Mouse (Mus musculus): ENCODE results near the gene Ttc29. TPM values are rescaled to one million over a fixed set of nuclear protein-coding genes. Genes with fewer than 3 reads are reported as not detected.

The Ttc29 gene
- polyA plus RNA-seq, 1 experiment, result 1.3 TPM

DNA sequence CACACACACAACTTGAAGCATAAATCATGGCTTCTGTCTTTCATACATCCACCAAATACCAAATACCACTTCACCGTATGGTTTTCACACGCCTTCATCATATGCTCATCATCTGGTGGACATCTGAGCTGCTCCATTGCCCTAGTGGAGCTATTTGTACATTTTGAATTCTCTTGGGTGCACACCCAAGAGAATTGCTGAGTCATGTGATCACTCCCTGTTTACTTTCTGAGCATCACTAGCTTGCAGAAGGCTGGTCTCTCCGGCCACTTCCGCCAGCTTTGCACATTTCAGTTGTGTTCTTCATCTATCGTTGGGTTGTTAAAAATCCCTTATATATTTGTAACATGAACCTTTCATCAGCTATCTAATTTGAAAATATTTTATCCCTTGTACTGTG lies 65.5 kb downstream of the Ttc29 start:
- no peak for DNase-seq (ENCODE audit: low read depth)

DNA sequence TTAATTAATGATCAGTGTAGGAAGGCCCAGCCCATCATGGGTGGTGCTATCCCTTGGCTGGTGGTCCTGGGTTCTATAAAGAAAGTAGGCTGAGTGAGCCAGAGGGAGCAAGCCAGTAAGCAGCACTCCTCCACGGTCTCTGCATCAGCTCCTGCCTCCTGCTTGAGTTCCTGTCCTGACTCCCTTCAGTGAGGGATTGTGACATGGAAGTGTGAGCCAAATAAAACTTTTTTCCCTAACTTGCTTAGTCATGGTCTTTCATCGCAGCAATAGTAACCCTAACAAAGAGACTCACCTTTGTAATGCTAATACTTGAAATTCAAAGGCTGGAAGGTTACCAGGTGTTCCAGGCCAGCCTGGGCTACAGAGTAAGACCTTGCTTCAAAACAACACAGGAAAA lies 71.7 kb downstream of the Ttc29 start:
- no peak for DNase-seq (ENCODE audit: low read depth)

DNA sequence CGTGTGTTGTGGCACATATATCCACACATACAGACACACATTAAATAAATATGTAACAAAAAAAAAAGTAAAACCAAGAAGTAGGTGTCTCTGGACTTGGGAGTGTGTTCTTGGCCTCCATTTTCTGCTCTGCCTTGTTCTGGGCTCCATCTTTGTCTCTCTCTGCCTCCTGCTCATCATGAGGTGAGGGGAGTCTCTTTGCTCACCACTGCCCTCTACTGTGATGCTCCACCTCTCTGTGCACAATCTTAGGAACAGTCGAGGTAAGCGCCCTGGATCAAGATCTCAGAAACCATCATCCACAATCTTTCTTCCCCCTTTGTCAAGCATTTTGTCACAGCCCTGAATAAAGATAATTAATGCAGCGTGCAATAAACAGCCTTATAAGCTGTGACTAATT lies 72.3 kb downstream of the Ttc29 start:
- DNase-seq (ENCODE audit: low read depth), result no peak

DNA sequence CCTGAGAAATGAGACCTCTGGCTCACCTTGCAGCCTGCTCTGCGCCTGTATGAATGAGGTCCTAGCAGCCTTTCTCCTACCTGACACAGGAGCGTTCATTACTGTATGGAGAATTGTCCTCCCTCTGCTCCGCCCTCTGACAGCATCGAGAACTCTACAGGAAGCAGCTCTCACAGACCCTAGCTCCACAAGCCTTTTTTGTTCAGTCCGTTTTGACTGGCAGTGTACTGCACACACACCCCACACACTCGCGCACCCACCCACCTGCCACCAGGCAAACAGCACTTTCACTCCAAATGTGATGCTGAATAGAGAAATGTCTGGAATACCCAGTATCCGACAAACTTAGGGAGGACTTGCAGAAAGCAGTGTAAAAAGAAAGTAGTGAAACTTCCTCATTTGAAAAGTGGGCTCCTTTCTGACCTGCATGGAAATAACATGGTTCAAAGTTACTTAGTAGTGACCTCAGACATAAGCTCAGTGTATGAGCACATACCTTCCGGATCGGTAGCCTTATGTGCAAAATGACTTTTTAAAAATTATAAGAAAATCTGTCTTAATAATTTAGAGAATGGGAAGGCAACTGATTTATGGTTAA lies 76.4 kb downstream of the Ttc29 start:
- DNase-seq (ENCODE audit: low read depth), result no peak

DNA sequence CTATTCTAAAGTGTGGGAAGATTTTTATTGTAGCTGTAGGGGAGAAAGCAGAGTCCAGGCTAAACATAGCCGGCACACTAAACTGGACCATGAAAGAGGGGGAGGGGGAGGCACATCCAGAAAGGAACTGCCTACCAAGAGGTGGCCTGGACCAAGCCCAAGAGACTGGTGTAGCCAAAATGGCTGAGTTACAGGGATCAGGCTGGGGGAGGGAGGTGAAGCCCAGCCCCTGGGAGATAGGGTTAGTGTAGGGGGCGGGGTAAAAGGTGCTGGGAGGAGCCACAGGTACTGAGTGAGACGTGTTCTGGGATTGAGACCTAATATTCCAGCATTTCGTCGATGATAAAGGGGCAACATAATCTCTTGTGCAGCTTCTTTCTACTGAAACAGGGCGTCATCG lies 77.2 kb downstream of the Ttc29 start:
- DNase-seq (ENCODE audit: low read depth), result no peak

DNA sequence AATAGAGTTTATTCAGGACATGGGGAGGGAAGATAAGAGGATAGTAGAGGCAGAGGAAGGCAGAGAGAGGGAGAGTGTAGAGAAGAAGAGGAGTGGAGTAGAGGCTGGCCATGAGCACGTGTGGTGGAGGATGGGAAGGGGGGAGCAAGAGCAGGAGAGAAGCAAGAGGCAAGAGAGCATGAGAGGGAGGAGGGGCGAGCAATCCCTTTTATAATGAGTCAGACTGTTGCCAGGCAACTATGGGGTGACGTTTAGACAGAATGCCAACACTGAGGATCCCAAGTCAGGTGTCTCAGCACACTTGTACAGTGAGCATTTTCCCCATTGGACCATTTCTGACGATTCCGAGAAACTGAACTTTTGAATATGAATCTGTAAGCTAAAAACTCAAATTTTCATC lies 82.4 kb downstream of the Ttc29 start:
- no peak for DNase-seq (ENCODE audit: low read depth)

DNA sequence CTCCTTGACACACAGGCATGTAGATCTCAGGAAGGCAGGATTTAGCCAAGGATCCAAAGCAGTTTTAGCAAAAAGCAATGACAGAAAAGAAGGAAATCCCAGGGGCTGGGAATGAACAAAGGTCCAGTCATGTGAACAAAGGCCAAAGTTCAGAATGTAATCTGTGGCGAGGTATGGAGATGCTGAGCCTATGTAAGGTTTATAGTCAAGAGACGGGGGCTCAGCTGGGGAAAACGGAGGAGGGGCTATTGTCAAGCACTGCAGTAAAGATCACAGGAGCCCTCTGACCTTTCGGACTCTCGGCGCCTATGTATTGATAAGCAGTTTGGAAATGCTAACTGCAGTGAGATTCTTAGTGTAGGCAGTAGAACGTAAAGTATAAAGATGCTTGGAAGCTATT lies 90.5 kb downstream of the Ttc29 start:
- no peak for DNase-seq (ENCODE audit: low read depth)

DNA sequence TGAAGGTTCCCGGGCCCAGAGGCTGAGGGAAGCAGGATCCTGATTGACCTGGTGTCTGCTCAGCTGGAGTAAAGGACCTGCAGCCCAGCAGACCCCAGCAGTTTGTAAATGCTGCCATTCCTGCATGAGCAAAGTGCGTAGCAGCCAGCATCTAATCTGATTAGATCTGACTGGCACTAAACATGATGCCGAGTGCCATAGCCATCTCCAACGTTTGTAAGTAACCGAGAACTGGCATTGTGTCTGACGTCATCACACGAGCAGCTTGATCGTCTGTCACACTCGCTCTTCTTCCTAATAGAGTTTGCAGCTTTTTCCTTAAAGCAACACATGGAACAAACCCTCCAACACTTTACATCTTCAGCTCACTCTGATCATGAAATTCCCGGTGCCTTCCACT lies 93.5 kb downstream of the Ttc29 start:
- no peak for DNase-seq (ENCODE audit: low read depth)

DNA sequence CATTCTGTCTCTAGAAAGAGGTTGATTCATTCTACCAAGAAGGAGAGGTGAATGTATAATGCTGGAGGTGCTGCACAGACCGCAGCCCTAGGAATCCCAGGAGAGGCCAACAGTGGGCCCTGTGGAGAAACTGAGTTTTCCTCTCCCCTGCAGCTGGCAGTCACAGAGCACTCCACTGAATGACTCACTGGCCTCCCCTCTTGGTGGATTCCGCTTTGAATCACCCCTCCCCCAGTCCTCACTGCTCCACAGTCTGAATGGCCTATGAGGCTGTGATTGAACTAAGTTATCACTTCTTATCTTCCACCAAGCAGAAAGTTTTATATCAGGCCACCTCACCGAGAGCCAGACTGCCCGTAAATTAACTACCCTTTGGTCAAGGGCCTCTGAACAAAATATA lies 94.0 kb downstream of the Ttc29 start:
- DNase-seq (ENCODE audit: low read depth), result no peak

DNA sequence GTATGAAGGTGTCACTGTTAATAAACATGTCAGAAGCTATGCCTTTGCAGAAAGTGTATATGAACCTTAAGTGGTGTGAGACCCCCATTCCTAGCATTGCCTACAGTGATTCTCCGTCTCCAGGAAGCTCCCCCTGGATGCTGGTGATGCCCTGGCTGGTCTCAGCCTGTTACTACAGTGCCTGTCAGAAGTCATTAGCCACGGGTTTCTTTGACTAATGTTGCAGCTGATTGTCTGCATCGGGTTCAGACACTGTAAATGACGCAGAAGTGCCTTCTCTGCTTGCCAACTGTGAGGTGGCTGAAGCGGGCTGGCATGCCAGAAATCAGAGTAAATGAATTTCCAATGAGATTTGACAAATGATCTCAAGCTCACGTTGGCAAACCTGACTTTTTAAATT lies 96.4 kb downstream of the Ttc29 start:
- DNase-seq (ENCODE audit: low read depth), result no peak

DNA sequence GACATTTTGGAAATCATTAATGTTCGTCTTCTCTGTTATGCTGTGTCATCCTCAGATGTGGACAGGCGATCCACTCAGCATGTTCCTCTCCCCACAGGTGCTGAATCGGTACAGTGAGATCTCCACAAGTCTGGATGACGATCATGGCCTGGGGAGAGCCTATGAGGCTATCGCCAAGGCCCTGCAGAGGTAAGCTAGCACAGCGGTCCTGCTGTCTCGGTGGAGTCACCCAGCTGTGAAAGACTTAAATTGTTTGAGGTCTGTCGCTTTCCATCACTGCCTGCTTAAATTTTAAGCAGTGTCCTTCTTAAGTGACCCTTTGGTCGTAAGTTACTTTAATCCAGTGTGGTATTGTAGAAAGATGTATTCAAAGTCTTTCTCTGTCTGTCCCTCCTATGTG lies 102.5 kb downstream of the Ttc29 start:
- no peak for DNase-seq (ENCODE audit: low read depth)

DNA sequence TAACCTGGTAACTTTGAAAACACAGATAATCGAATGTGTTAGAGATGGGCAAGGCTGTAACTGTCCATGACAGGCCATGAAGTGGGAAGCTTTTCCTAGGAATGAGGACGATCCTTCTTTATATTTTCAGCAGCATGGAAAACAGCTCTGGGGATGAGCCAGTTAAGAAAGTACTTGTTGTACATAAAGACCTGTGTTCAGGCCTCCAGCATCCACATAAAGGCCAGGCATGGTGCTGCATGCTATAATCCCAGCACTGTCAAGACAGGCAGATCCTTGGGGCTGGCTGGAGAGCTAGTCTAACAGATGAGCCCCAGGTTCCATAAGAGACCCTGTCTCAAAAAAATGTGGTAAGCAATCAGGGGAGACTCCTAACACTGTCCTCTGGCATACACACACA lies 104.6 kb downstream of the Ttc29 start:
- no peak for DNase-seq (ENCODE audit: low read depth)

DNA sequence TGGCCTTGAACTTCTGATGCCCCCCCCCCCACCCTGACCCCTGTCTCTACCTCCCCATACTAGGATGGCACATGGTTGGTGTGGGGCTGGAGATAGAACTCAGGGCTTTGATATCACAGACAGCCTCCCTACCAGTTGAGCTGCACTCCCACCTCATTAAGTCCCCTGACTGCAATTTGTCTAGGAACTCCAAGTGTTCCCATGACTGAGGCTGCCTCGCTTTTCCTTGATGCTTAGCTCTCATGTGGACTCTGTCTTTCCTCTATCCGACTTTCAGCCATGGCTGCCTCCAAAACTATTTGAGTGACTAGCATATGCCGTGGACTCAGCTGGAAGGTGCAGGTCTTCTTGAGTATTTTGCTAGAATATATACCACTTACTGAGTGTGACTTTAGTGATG lies 110.3 kb downstream of the Ttc29 start:
- DNase-seq (ENCODE audit: low read depth), result no peak

DNA sequence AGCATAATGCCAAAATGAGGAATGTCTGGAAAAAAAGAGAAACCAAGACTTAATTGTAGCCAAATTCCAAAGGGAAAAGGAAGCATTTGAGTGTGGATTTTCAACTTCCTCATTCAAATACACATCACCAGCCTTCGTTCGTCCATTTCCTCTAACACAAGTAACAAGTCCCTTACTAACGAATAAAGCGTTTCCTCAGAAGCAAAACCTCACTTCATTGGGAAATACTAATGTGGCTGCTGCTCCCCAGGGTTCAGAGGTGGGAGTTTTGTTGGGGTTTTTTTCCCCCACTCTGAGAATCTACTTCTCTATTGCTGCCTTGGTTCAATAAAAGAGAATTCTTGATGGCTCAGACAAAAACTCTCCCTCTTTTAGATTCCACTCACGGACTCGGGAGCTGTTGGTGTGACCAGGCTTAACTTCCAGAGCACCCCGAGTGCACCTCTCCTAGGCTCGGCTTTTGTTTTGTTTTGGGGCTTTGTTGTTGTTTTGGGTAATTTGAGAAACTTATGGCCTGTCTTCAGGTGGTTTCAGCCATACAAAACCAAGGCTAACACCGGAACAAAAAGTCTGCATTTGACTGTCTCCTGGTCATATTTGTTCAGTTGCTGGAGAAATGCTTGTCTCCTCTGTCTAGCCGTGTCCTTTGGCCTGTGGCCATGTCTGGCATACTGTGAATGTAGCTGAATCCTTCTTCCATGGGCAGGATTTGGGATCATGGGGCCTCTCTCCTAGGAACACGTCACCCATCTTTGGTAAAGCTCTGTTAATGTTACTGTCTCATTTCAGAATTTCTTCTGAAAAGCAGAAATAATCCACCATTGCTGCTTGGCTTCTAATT lies 127.8 kb downstream of the Ttc29 start:
- no peak for DNase-seq (ENCODE audit: low read depth)

DNA sequence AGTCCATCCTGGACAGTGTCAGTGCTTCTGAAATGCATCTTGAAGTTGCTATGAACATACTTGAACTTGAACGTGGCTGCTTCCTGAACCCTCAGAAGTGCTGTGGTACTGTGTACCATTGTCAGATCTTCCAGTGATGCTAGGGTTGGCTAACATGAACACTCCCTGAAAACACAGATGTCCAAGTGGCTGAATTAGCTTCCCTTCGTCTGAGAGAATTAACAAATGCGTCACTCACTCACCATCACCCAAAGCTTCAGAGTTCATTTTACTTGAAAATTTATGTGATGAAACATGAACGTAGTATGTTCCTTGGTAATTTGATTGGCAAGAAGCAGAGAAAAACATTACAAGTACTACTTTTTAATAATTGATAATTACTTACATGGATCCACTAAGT lies 129.1 kb downstream of the Ttc29 start:
- no peak for DNase-seq (ENCODE audit: low read depth)

DNA sequence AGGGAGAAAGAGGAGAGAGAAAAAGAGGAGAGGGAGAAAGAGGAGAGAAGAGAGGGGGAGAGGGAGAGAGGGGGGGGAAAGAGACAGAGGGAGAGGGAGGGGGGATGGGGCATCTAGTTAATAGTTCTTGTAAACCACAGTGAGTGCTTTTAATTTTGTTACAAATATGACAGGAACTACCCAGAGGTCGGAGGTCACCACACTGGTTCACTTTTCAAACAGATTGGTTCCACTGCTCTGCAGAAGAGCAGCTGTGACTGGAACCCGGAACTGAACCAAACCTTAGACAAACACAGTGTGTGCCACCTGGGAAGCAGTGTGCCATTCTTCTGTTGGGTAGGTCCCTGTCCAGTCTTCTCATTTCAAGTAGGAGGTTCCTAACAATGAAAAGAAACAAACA lies 130.9 kb downstream of the Ttc29 start:
- DNase-seq (ENCODE audit: low read depth), result no peak

DNA sequence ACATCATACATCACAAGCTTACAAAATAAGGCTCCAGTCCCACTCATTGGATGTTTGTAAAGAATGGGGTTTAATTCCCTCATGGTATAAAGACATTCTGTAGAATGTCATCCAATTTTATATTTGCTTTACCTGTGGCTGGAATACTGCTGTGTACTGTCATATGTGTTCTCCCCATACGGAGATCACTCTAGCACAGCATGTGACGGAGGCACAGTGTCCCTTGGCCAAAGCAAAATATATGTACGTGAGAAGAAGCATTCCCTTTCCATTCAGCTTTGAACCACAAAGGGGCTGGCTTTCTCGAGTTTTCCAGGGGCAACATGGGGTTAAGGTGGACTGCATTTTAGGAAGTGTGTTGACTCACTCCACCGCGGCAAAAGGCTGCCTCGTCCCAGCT lies 132.6 kb downstream of the Ttc29 start:
- no peak for DNase-seq (ENCODE audit: low read depth)

DNA sequence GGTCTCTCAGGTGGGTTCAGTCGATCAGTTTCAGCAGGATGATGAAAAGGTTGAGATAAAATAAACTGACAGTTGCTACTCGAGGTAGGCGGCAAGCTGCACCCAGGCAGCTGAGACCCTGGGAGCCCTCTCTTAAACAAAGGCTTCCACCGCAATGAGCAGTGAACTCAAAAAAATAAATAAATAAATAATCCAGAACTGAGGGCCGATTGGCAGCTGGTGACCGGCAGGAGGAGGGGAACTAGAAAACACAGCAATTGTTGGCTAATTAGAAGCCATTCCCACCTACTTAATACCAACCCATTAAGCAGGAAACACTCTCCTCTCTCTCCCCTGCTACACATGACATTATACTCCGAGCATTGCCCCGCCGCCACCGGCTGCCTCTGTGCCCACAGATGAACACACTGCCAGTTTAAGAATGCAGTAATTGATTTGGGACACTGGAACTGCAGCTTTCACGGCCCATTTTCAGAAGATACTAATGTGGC lies 133.1 kb downstream of the Ttc29 start:
- no peak for DNase-seq (ENCODE audit: low read depth)

DNA sequence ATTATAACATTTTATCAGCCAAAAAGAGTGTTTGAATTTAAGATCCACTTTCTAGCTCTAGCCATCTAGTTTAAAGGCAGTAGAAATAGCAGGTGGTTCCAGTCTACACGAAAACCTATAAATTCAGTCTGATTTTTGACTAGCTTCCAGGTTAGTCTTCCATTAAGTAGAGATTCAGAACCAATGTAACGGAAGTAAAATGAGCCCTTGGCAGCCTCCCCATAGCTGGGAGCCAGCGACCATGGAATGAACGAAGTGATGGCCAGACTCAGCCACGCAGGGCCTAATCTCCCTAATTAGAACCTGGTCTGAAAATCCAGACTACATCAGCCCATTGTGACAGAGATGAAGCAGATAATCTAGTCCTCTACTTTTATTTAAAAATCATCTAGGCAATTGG lies 140.8 kb downstream of the Ttc29 start:
- no peak for DNase-seq (ENCODE audit: low read depth)

DNA sequence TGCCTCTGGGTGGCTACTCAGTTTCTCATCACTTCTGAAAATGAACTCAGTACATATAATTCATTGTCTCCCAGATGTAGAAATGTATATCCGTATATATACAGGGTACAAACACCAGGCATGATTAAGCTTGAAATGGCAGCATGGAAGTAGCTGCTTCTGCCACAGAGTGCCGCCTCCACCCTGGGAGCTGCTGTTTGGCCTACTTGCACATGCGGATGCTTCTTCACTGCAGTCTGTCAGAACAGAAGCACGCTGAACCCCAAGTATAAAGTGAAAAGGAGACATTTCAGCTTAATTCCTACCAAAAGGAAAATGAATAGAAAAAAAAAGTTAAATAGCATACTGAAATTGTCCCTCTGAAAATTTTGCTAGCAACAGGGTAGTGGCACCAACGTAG lies 141.7 kb downstream of the Ttc29 start:
- no peak for DNase-seq (ENCODE audit: low read depth)

DNA sequence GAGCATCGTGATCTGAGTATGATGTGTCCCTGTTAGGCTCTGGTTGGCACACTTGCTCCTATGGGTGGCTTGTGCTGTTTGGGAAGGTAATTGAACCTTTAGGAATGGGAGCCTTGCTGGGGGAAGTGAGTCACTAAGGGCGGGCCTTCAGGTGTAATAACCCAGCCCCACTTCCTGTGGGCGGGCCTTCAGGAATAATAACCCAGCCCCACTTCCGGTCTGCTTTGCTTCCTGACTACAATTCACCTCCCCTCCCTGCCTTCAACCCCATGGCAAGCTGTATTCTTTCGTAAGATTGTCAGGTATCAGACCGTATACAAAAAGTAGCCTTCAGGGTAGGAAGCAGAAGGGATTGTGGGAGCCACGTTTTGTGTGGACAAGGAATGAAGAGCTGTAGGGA lies 177.7 kb downstream of the Ttc29 start:
- DNase-seq (ENCODE audit: low read depth), result no peak

DNA sequence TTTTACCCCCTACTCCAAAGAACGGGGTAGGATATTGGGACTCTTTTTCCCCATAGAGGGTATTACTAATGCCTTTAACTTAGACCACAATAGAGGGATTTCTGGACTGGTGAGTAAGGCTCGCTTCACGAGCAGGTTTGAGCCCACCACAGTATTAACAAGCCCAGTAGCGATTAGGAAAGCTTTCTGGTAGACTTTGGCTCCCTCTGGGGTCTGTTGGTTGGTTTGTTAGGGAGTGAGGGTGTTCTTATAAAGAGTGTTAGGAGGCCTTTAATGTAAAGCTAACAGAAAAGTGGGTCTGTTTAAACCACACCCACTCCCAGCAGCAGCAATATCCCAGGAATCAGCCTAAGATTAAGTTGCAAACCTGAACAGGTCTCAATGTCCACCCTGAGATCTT lies 206.2 kb downstream of the Ttc29 start:
- DNase-seq (ENCODE audit: low read depth), result no peak

DNA sequence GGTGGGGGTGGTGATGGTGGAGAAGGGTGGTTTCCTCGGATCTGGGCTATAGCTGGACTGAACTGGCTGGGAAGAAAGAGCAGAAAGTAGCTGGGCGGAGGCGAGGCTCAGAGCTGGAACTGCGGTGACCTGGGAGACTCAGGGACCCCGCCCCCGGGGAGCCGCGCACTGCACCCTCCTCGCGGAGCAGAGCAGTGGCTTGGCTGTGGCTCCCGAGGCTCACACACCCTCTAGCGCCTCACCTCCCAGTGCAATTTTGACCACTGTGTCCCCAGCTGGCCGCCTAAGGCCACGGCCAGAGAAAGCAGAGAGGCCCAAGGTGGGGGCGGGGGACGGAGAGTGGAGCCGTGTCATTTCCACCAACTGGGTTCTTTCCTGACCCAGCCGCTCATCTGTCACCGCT lies 207.0 kb downstream of the Ttc29 start:
- no peak for DNase-seq (ENCODE audit: low read depth)

DNA sequence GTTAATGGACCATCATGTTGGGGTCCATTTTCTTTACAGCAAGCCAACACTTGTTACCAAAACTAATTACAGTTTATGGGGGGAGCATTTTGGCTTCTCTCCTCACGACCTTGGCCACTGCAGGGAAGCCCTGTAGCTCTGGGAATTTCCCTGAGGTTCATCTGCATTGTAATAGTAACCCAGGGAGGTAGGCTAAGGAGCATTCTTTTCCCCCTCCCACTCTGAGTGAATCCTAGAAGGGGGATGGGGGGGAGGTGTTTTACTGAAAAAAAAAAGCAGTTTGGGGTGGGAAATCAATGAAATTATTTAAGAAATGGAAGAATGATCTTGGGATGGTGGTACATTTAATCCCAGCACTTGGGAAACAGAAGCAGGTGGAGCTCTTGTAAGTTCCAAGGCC lies 210.8 kb downstream of the Ttc29 start:
- no peak for DNase-seq (ENCODE audit: low read depth)

All from gonadal fat pad, adult 2 months (tissue).